Mouse (Mus musculus) embryonic facial prominence, embryonic 12.5 days (tissue): ENCODE results near the gene Hat1. TPM values are rescaled to one million over a fixed set of nuclear protein-coding genes. Genes with fewer than 3 reads are reported as not detected.

Experiments
- ATAC-seq: fragments of 200-750 bp; cut with Nextera tagmentation; 2 replicates; pipeline ENCODE4 v1.8.0; 2017; ENCODE audit not compliant: insufficient number of reproducible peaks, insufficient read depth, low FRiP score, low TSS enrichment
- H3K27ac ChIP-seq: fragments of 300-500 bp; sonication (generic); 2 replicates; pipeline ENCODE4 v1.5.1; 2016; ENCODE audit warnings: mild to moderate bottlenecking
- H3K27me3 ChIP-seq: fragments of 300-500 bp; sonication (generic); 2 replicates; pipeline ENCODE4 v1.6.1; 2016; ENCODE audit warnings: mild to moderate bottlenecking, moderate library complexity
- H3K36me3 ChIP-seq: fragments of 300-500 bp; sonication (generic); 2 replicates; pipeline ENCODE4 v1.6.1; 2016; ENCODE audit warnings: mild to moderate bottlenecking
- H3K4me1 ChIP-seq: fragments of 300-500 bp; sonication (generic); 2 replicates; pipeline ENCODE4 v1.6.1; 2016
- H3K4me2 ChIP-seq: fragments of 300-500 bp; sonication (generic); replicated peaks from 2 replicates; pipeline ENCODE4 v1.6.1; 2016; ENCODE audit warnings: mild to moderate bottlenecking, moderate library complexity
- H3K4me3 ChIP-seq: fragments of 300-500 bp; sonication (generic); 2 replicates; pipeline ENCODE4 v1.5.1; 2016; ENCODE audit warnings: mild to moderate bottlenecking
- H3K9ac ChIP-seq: fragments of 300-500 bp; sonication (generic); 2 replicates; pipeline ENCODE4 v1.6.1; 2016; ENCODE audit warnings: mild to moderate bottlenecking, moderate library complexity
- H3K9me3 ChIP-seq: fragments of 300-500 bp; sonication (generic); 2 replicates; pipeline ENCODE4 v1.6.1; 2016; ENCODE audit warnings: mild to moderate bottlenecking, moderate library complexity
- WGBS: fragments of 180-500 bp; shearing (Covaris S2); methylation state at CpG from one replicate; pipeline ENCODE4 v1.1.7; 2016; 5-methylcytosine and 5-hydroxymethylcytosine counted together
- polyA plus RNA-seq: library from polyadenylated mRNA; unstranded; fragments of >200 nt; fragmentation: Nextera tagmentation; extraction: Ambion mirVana; gene quantifications from 2 replicates; pipeline ENCODE4 v1.2.1, GENCODE M21; 2016

Hat1 gene
- polyA plus RNA-seq, 1 experiment from 2014 or later: 134 TPM

GRCm38 (mm10) chr2:71449604-71450003 is 60.8 kb downstream of the Hat1 start:
- H3K4me1 ChIP-seq: no peaks in the 10 kb centered on the region
- H3K36me3 ChIP-seq: no peaks in the 10 kb centered on the region
- no peaks in the 10 kb centered on the region for H3K9me3 ChIP-seq
- whole genome bisulfite sequencing: 11% methylated on average over 2 of the region's 2 CpGs
- 0 out of 2 replicates have a peak, but pooled peaks cover 6% of the 10 kb centered on the region for H3K27me3 ChIP-seq
- no peak overlapping the region for H3K4me3 ChIP-seq
- no peak overlapping the region for H3K9ac ChIP-seq
- H3K27ac ChIP-seq: no peak overlapping the region
- no peak overlapping the region for H3K4me2 ChIP-seq
- ATAC-seq: no peak

- no peak for ATAC-seq
- Histone ChIP-seq H3K27ac (no peak overlapping the region), H3K9ac (no peak overlapping the region), H3K9me3 (no peaks in the 10 kb centered on the region), H3K36me3 (no peaks in the 10 kb centered on the region), H3K4me1 (no peaks in the 10 kb centered on the region), H3K27me3 (no peaks in the 10 kb centered on the region), H3K4me3 (no peak overlapping the region), H3K4me2 (no peak overlapping the region)
- WGBS: 40% methylated on average over 5 of the region's 5 CpGs
Observed at GRCm38 (mm10) chr2:71451761-71452160, 63.0 kb downstream of the Hat1 start.

- Histone ChIP-seq H3K4me3 (peak within 1 kb of the TSS; percentile 69), H3K36me3 (no peaks in the 10 kb centered on the region), H3K27me3 (no peaks in the 10 kb centered on the region), H3K9ac (peak within 1 kb of the TSS; percentile 54), H3K27ac (peak within 1 kb of the TSS; percentile 65), H3K4me1 (no peaks in the 10 kb centered on the region), H3K9me3 (no peaks in the 10 kb centered on the region), H3K4me2 (peak within 1 kb of the TSS; percentile 65)
- WGBS: under 1% methylated on average over 61 of the region's 61 CpGs
- ATAC-seq: peak; percentile 90
Observed at GRCm38 (mm10) chr2:71453161-71453916, 64.6 kb downstream of the Hat1 start, which contains the start of gene Metap1d. TSS of gene Metap1d (plus strand) at chr2:71453276.

GRCm38 (mm10) chr2:71453917-71454260 is 65.1 kb downstream of the Hat1 start:
- Histone ChIP-seq H3K36me3 (no peaks in the 10 kb centered on the region), H3K4me2 (peak overlapping the region; percentile 65), H3K27me3 (no peaks in the 10 kb centered on the region), H3K9ac (no peak overlapping the region), H3K4me3 (peak overlapping the region; percentile 69), H3K9me3 (no peaks in the 10 kb centered on the region), H3K4me1 (no peaks in the 10 kb centered on the region), H3K27ac (no peak overlapping the region)
- ATAC-seq: no peak
- WGBS: 34% methylated on average over 4 of the region's 4 CpGs

GRCm38 (mm10) chr2:71458624-71459023 is 69.9 kb downstream of the Hat1 start:
- ATAC-seq: no peak; the same call in 1 of the 2 replicates
- Histone ChIP-seq H3K27ac (no peak overlapping the region), H3K4me1 (no peaks in the 10 kb centered on the region), H3K9me3 (no peaks in the 10 kb centered on the region), H3K36me3 (no peaks in the 10 kb centered on the region), H3K27me3 (no peaks in the 10 kb centered on the region), H3K4me2 (no peak overlapping the region), H3K9ac (no peak overlapping the region; the same call in 1 of the 2 replicates), H3K4me3 (no peak overlapping the region)
- 31% methylated on average over 13 of the region's 13 CpGs for WGBS

GRCm38 (mm10) chr2:71459659-71460058 is 70.9 kb downstream of the Hat1 start:
- Histone ChIP-seq H3K27ac (no peak overlapping the region), H3K27me3 (no peaks in the 10 kb centered on the region), H3K9me3 (no peaks in the 10 kb centered on the region), H3K9ac (no peak overlapping the region), H3K4me3 (no peak overlapping the region), H3K4me2 (no peak overlapping the region), H3K4me1 (no peaks in the 10 kb centered on the region), H3K36me3 (no peaks in the 10 kb centered on the region)
- ATAC-seq: no peak
- 100% methylated on average over 1 of the region's 1 CpGs for WGBS

GRCm38 (mm10) chr2:71461139-71461538 is 72.4 kb downstream of the Hat1 start:
- Histone ChIP-seq H3K9me3 (no peaks in the 10 kb centered on the region), H3K4me1 (0 out of 2 replicates have a peak, but pooled peaks cover 2% of the 10 kb centered on the region), H3K9ac (no peak overlapping the region), H3K27me3 (no peaks in the 10 kb centered on the region), H3K27ac (no peak overlapping the region), H3K4me3 (no peak overlapping the region), H3K36me3 (no peaks in the 10 kb centered on the region), H3K4me2 (no peak overlapping the region)
- WGBS: 67% methylated on average over 6 of the region's 6 CpGs
- no peak for ATAC-seq

GRCm38 (mm10) chr2:71461589-71461988 is 72.8 kb downstream of the Hat1 start:
- Histone ChIP-seq H3K9ac (no peak overlapping the region), H3K4me2 (no peak overlapping the region), H3K4me1 (0 out of 2 replicates have a peak, but pooled peaks cover 4% of the 10 kb centered on the region), H3K27me3 (no peaks in the 10 kb centered on the region), H3K4me3 (no peak overlapping the region), H3K9me3 (no peaks in the 10 kb centered on the region), H3K27ac (no peak overlapping the region), H3K36me3 (no peaks in the 10 kb centered on the region)
- 54% methylated on average over 7 of the region's 7 CpGs for WGBS
- ATAC-seq: no peak

- Histone ChIP-seq H3K36me3 (no peaks in the 10 kb centered on the region), H3K4me3 (no peak overlapping the region), H3K27ac (no peak overlapping the region), H3K4me1 (0 out of 2 replicates have a peak, but pooled peaks cover 6% of the 10 kb centered on the region), H3K9me3 (no peaks in the 10 kb centered on the region), H3K27me3 (no peaks in the 10 kb centered on the region), H3K4me2 (no peak overlapping the region), H3K9ac (no peak overlapping the region)
- 85% methylated on average over 4 of the region's 4 CpGs for WGBS
- no peak for ATAC-seq
Observed at GRCm38 (mm10) chr2:71462066-71462465, 73.3 kb downstream of the Hat1 start.

- no peak overlapping the region for H3K4me2 ChIP-seq
- no peaks in the 10 kb centered on the region for H3K9me3 ChIP-seq
- H3K4me1 ChIP-seq: 0 out of 2 replicates have a peak, but pooled peaks cover 6% of the 10 kb centered on the region
- 68% methylated on average over 3 of the region's 3 CpGs for WGBS
- H3K36me3 ChIP-seq: no peaks in the 10 kb centered on the region
- no peaks in the 10 kb centered on the region for H3K27me3 ChIP-seq
- H3K4me3 ChIP-seq: no peak overlapping the region
- H3K27ac ChIP-seq: no peak overlapping the region
- H3K9ac ChIP-seq: no peak overlapping the region
- ATAC-seq: no peak
Observed at GRCm38 (mm10) chr2:71462553-71462952, 73.8 kb downstream of the Hat1 start.

GRCm38 (mm10) chr2:71466103-71466502 is 77.3 kb downstream of the Hat1 start:
- no peak overlapping the region for H3K9ac ChIP-seq
- WGBS: 22% methylated on average over 5 of the region's 6 CpGs
- ATAC-seq: no peak
- H3K27me3 ChIP-seq: no peaks in the 10 kb centered on the region
- no peak overlapping the region for H3K27ac ChIP-seq
- H3K36me3 ChIP-seq: no peaks in the 10 kb centered on the region
- no peak overlapping the region for H3K4me2 ChIP-seq
- H3K9me3 ChIP-seq: no peaks in the 10 kb centered on the region
- H3K4me3 ChIP-seq: no peak overlapping the region
- H3K4me1 ChIP-seq: 0 out of 2 replicates have a peak, but pooled peaks cover 6% of the 10 kb centered on the region

GRCm38 (mm10) chr2:71466861-71467450 is 78.2 kb downstream of the Hat1 start:
- H3K9me3 ChIP-seq: no peaks in the 10 kb centered on the region
- WGBS: 60% methylated on average over 11 of the region's 11 CpGs
- no peak overlapping the region for H3K4me2 ChIP-seq
- 0 out of 2 replicates have a peak, but pooled peaks cover 6% of the 10 kb centered on the region for H3K4me1 ChIP-seq
- no peak overlapping the region for H3K9ac ChIP-seq
- no peak overlapping the region for H3K4me3 ChIP-seq
- no peaks in the 10 kb centered on the region for H3K36me3 ChIP-seq
- H3K27ac ChIP-seq: no peak overlapping the region
- H3K27me3 ChIP-seq: no peaks in the 10 kb centered on the region
- ATAC-seq: no peak
